Mouse (Mus musculus): ENCODE results near the gene Slc5a6.

- TF ChIP-seq CTCF (IDR thresholded peaks at IDR 0.05; ENCODE audit: control insufficient read depth, insufficient read depth, insufficient read length) (no peak), USF1 (IDR thresholded peaks at IDR 0.05; ENCODE audit: low read depth) (no peak), MAX (IDR thresholded peaks at IDR 0.05) (no peak), MYOG (IDR thresholded peaks at IDR 0.05; ENCODE audit: control insufficient read depth, extremely low read depth, insufficient read length) (no peak), CEBPB (IDR thresholded peaks at IDR 0.05; ENCODE audit: low read depth) (no peak), MYOD1 (IDR thresholded peaks at IDR 0.05; ENCODE audit: control insufficient read depth, insufficient read length, low read depth) (no peak)
Observed at GRCm38 (mm10) chr5:31050427-31050826, 1.7 kb upstream of the Slc5a6 start.

All from C2C12 (cell line).